2 mouse cellular contexts compared by ENCODE assay signal in genomic region chr7:105879717-105880484, GRCm38 (mm10).
A peak's percentile ranks its signal among the peaks of the same experiment; 100 is the strongest.
ATAC-seq lines count a peak whose summit lies in the region.
"Not testable (repeated sequence)": the region's sequence is repeated elsewhere in the genome, so short reads cannot be mapped to it uniquely, and the experiment has no call there.

No protein-coding gene starts in this region.

- H3K9ac ChIP-seq in intestine, embryonic 15.5 days; intestine, embryonic 16.5 days (ENCODE audit: low read depth, low read length): not testable (repeated sequence)

- H3K4me3 ChIP-seq in intestine, embryonic 15.5 days (replicated peaks); intestine, embryonic 16.5 days (ENCODE audit: low read length): not testable (repeated sequence)

- peak; percentile 73 for ATAC-seq in intestine, embryonic 15.5 days
- peak; percentile 88 for ATAC-seq in intestine, embryonic 16.5 days

- not testable (repeated sequence) for H3K27me3 ChIP-seq in intestine, embryonic 15.5 days (replicated peaks); intestine, embryonic 16.5 days (replicated peaks; ENCODE audit: control insufficient read depth, insufficient read depth, low read length)

- not testable (repeated sequence) for H3K4me1 ChIP-seq in intestine, embryonic 15.5 days (replicated peaks); intestine, embryonic 16.5 days (ENCODE audit: control insufficient read depth, insufficient read depth, low read length)

- not testable (repeated sequence) for H3K36me3 ChIP-seq in intestine, embryonic 15.5 days; intestine, embryonic 16.5 days (ENCODE audit: control insufficient read depth, insufficient read depth, low read length)

- H3K9me3 ChIP-seq in intestine, embryonic 15.5 days; intestine, embryonic 16.5 days (ENCODE audit: control insufficient read depth, low read length): not testable (repeated sequence)

- not testable (repeated sequence) for H3K27ac ChIP-seq in intestine, embryonic 15.5 days; intestine, embryonic 16.5 days (ENCODE audit: low read length)

- not testable (repeated sequence) for H3K4me2 ChIP-seq in intestine, embryonic 15.5 days (replicated peaks); intestine, embryonic 16.5 days (ENCODE audit: low read depth, low read length)

- 55% methylated on average over 1 of the region's 2 CpGs for WGBS in intestine, embryonic 15.5 days
- WGBS in intestine, embryonic 16.5 days = 63% methylated on average over 1 of the region's 2 CpGs
